Mouse (Mus musculus): Measurements from ENCODE around the gene Xylt1.
A peak's percentile ranks its signal among the peaks of the same experiment; 100 is the strongest.

The Xylt1 gene

DNA sequence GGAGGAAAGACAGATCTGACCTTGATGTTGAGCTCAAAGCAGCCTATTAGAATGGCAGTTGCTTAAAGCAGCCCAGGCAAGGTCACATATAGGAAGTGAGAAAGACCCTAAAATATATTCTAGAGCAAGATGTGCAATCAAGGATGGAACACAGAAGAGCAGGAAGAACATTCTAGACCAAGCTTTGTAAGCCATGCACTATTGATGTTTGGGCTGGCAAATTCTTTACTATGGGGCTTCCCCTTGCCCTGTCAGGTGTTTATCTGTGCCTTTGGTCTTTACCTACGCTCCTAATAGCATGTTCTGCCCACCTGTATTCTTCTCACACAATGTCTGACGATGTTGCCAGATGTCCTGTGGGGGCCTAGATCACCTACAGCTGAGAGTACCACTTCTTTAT, 213.4 kb downstream of the Xylt1 start:
- no peak for DNase-seq (ENCODE audit: extremely low spot score, low read depth, low spot score)

DNA sequence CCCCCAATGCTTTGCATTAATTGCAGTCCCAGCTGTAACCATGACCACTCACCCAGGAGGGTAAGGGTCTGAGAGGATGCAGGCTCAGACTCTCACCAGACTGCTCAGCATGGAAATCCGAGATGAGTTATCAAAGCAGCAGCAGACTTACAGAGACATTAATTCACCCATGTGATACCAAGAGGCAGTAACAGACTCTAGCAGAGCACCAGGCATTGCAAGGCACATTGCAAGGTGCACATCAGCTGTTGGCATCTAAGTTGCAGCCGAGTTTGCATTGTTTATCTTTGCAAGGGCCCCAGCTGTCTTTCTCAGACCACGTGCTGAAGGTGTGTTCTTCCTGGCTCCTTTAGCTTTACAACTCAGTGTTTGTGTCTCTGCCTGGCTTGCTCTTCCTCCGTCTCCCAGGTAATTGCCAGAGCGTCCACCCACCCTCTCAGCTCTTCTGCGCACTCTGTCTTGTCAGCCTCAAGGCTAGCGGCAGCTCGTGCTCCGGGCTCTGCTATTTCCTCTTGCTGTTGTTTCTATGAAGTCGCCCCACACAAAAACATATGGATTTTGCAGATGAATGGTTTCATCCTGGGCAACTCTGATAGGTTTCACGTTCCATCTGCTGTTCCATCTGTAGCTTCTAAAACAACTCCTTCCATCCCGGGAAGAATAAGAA, 214.4 kb downstream of the Xylt1 start:
- no peak for DNase-seq (ENCODE audit: extremely low spot score, low read depth, low spot score)

DNA sequence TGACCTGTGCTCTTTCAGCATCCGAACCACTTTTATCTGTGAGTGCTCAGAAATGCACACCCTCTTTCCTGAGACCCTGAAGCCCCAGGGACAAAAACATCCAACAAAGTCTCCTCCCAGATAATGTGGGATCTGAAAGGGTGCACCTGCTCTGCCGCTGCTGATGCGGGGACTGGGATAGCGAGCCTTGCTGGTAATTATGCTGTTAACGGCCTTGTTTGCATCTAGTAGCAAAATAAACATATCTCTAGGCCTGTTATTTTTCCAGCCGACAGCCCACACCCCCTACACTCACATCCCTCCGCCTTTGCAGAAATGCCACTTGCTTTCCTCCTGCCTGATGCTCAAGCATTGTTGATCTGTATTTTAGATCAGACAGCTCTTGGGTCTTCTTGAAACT, 219.7 kb downstream of the Xylt1 start:
- no peak for DNase-seq (ENCODE audit: extremely low spot score, low read depth, low spot score)

DNA sequence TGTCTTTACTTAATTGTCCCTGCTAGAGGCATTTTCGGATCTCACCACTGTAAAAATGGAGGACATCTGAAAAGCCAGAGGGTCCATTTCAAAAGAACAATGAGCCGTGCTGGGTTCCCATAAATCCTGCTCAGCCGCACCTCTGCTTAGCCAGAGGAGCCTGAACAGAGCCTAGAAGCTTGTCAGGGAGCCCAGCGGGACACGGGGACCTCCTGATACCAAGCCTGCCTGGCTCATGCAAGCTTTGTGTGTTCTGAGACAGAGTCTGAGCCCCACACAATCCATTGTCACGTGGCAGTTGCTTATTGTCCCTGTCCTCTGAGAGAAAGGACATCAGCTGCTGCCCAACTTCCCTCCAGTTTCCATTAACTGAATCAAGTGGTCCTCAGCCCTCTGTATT, 229.7 kb downstream of the Xylt1 start:
- DNase-seq (ENCODE audit: extremely low spot score, low read depth, low spot score) = no peak

DNA sequence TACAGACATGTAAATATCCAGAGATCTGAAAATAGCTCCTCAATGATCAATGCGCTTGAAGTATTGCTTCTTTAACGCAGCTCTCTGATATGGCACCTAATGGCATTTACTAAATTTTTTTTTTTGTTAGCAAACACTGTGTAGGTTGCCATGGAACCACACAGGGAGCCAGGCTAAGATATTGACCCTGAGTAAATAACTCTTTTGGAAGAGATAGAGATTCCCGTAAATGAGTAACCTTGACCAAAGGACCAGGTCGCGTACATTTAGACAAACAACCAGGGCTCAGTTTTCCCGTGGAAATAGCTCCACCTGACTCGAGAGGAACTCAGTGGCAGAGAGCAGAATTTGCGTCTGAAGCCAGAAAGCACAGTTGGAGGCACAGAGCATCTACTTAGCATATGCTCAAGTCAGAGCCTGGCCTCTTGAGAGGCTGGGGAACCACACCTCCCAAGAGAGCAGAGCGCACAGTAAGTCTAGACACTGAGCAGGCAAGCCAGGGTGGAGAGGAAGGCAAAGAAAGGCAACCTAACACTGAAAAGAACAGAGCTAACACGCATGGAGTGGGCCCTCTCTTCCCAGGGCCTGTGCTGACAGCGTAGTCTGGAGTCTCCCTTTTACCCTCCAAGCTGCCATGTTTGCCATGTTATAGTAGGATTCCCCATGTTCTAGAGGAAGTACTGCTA, 232.2 kb downstream of the Xylt1 start:
- no peak for DNase-seq (ENCODE audit: extremely low spot score, low read depth, low spot score)

DNA sequence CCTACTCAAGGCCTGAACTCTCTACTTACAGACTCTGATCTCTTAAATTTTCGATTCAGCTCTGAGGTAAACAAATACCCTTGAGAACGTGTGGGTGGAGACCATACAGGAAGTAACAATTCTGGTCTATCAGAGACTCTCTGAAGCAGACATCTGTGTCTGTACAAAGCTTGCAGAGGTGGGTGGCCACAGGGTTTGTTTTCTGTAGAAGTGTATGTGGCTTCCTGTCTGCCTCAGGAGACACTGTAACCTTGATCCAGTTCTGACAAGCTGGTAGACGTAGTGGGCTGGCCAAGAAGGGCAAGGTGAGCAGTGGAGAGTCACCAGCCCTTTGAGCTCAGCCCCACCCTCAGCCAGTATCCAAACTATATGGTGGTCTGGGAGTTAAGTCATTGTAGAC, 233.0 kb downstream of the Xylt1 start:
- no peak for DNase-seq (ENCODE audit: extremely low spot score, low read depth, low spot score)

DNA sequence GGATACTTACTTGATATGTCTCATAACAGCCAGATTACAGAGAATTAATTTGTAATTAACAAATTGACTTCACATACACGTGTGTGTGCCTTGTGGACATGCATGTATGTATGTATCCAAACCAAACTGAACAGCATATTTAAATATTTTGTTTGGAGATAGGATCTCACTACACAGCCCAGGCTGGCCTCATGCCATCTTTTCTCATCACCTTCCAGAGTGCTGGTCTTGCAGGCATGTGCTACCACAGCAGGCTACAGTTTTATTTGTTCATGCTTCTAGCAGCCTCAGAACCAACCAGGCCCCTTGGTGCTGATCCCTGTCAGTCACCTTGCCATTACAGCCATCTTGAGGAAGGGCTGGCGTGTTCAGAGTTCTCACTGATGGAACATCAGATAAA, 233.6 kb downstream of the Xylt1 start:
- DNase-seq (ENCODE audit: extremely low spot score, low read depth, low spot score) = no peak

DNA sequence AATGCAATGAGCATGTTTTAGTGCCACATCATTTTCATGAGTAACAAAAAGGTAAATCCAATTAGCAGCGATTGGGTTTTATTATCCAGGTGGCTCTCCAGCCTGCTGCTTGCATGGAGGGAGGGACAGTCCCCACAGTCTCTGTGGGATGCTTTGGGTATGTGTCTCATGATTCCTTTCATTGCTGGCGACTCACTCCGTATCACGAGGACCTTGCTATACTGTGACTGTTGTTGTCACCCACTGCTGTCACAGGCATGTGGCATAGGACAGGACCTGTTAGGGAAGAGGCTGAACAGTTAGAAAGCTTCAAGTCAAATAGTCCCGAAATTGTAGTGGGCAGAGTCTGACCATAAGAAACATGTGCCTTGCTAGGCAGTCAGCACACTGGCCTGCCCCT, 234.1 kb downstream of the Xylt1 start:
- DNase-seq (ENCODE audit: extremely low spot score, low read depth, low spot score) = no peak

DNA sequence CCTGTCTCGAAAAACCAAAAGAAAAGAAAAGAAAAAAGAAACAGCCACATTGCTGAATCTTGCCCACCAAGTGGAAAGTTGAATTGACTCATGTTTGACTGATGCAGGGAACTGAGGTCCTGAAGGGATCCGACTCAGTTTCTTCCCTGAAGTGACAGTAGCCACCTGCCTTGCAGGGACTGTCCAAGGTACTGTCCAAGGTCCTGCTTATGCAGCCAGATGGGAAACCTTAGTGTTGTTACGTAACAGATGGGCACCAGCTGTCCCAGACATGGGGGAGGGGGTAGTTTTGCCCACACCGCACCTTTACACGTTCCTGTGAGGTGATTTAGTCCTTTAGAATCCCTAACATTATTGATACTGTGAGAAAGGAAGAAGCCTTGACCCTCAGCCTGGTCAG, 235.5 kb downstream of the Xylt1 start:
- peak; percentile 16 for DNase-seq (ENCODE audit: extremely low spot score, low read depth, low spot score)

DNA sequence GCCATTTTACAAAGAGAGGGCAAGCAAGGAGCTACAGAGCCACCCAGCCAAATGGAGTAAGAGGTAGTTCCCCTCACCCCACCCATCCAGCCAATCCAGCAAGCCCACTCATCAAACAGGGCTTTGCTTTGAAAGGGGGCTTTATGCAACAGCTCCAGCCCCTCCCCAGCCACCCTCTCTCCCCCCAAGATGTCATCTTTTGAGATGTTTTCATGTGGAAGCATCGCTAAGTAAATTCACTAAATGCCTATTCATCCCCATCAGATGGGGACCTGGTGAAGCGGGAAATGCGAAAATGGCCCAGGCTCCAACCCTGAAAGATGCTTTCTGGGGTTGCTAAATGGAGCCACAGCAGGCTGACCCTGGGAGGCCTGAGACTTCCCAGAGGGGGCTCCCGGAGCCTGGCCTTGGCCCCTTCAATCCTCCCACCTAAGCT, 238.0 kb downstream of the Xylt1 start:
- no peak for DNase-seq (ENCODE audit: extremely low spot score, low read depth, low spot score)

DNA sequence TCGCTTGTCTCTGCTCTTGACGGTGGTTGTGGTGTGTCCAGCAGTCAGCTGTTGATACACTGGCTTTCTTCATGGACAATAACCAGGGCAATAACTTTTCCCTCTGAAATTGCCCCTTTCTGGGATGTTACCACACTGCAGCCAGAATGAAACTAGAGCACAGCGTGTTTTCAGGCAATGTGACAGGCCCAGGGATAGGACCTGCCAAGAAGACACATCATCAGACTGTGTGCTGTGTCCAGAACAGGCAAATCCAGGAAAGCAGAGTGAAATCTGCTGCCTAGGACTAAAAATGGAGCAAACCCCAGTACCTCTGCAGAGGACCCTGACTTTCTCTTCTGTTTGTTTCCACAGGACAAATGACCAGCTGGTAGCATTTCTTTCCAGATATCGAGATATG, 240.8 kb downstream of the Xylt1 start:
- no peak for DNase-seq (ENCODE audit: extremely low spot score, low read depth, low spot score)

DNA sequence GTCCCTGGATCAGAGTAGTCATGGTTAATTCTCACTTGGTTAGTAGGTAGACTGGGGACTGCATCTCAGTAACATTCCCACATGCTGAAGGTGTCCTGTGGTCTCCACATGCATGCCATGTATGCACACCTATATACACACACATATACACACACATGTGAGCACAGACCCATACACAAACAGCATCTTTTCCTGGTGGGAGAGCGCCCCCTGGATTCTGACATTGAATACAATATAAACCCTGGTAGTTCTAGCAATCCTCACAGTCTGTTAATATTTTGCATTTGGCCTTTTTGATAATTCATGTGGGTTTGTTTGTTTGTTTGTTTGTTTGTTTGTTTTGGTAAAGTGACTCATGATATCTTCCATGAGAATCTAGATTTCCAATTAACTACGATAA, 242.0 kb downstream of the Xylt1 start:
- no peak for DNase-seq (ENCODE audit: extremely low spot score, low read depth, low spot score)

DNA sequence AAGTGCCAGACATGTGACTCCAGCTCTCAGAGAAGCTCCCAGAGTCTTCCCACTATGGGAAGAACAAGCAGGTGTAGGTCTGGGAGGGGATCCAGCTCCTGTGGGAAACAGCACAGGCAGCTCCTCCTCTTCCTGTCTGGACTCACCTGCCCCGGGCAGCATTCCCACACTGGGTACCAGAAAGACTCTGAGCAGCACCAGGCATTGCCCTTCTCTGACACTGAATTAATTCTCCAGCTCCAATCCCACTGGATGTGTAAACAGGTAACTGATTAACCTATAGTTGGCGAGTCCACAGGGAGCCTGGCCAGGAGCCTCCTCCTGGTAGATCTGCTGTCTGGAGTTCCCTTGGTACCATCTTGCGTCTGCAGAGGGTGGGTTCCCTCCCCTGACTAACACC, 248.0 kb downstream of the Xylt1 start:
- no peak for DNase-seq (ENCODE audit: extremely low spot score, low read depth, low spot score)

DNA sequence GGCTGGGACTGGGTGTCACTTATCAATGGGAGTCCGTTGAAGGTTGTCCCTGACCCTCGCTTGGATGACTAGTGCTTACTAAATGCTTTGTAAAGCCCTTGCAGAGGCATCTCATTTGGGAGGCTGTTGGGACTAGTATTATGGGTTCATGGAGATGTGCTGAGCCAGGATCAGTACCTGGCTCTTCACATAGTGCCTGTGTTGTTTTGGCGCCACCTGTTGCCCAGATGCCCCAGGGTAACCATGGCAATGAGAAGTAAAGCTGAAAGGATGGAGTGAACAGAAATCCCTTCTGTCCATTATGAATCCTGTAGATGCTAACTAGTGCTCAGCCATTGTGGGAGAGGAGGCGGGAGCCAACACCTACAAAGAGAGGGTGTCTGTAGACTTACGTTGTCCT, 249.9 kb downstream of the Xylt1 start:
- DNase-seq (ENCODE audit: extremely low spot score, low read depth, low spot score) = no peak

DNA sequence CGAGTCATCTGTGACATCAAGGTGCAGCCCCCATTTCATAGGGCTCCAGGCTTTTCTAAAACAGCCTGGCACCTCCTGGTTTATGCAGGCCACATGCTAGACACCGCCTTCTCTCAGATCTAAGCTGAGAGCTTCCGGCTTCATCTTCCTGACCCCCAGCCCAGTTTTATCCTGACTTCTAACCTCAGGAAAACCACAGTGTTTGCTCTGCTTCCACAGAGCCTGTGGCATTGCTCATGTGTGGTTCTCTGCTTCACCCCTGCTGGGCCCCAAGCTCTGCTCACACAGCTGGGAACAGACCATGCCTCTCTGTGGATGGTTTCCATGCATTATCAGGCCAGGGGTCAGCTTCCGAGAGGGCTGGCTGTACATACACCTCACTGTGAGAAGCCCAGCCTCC, 254.8 kb downstream of the Xylt1 start:
- no peak for DNase-seq (ENCODE audit: extremely low spot score, low read depth, low spot score)

DNA sequence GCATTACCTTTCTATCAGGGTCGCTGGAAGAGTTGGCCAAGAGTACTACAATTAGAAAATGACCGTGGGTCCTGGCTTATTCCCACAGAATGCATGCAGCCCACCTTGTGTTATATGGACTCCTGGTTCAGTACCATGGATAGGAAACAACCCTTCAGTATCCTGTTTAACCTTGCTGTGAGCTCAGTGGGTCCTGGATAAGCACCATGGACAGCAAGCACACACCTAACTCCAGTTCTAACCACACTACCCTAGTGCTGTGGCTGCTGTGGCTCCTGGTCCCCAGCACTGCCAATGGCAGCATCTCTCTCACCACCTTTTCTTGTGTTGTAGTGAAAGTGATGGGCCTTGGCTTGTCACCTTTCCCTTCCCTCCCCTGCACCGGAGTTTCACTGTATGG, 255.9 kb downstream of the Xylt1 start:
- peak; percentile 39 for DNase-seq (ENCODE audit: extremely low spot score, low read depth, low spot score)

DNA sequence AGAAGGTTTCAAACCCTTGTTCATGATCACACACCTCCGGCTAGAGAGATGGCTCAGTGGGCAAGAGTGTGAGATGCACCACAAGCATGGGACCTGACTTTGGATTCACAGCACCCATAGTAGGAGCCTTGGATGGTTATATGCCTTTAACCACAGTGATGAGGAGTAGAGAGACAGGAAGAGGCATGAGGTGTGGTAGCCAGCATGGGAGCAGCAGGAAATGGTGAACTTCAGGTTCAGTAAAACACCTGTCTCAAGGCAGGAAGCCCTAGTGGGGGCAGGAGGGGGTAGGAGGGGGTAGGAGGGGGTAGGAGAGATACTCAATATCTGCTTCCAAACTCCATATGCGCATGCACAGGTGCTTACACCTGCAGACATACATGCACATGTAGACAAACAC, 257.2 kb downstream of the Xylt1 start:
- no peak for DNase-seq (ENCODE audit: extremely low spot score, low read depth, low spot score)

DNA sequence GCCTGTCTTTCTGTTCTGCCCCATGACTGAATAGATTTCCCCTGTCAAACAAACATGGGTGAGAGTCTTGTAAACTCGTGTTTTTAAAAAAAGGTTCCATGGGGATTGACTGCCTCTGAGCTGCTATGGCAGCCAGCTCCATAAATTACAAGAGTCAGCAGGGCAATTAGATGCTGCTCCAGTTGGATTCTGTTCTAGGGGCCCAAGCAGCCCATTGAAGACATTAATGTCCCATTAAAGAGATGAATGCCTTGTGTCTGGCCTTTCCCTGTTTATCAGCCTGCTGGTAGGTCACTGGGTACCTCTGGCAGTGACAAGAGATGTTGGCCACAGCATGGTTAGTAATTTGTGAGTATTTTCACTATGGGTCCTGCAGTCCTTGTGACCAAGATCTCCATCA, 271.9 kb downstream of the Xylt1 start:
- DNase-seq (ENCODE audit: extremely low spot score, low read depth, low spot score) = no peak

DNA sequence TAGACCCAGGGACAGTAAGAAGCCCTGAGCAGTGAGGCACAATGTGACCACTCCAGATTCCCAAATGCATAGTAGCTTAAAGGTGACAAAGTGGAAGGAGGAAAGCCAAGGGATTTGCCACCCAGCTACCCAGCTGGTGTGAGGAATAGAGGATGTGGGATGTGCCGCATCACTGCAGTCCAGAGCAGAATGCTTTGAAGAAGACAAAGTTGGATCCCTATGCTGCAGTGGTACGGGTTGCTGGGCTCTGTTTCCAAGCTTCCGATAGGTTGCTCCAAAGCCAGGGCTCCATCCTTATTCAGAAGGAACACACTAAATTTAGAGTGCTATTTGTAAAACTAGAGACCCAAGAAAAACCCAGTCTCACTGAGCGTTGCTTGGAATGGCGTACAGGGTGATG, 275.0 kb downstream of the Xylt1 start:
- no peak for DNase-seq (ENCODE audit: extremely low spot score, low read depth, low spot score)

DNA sequence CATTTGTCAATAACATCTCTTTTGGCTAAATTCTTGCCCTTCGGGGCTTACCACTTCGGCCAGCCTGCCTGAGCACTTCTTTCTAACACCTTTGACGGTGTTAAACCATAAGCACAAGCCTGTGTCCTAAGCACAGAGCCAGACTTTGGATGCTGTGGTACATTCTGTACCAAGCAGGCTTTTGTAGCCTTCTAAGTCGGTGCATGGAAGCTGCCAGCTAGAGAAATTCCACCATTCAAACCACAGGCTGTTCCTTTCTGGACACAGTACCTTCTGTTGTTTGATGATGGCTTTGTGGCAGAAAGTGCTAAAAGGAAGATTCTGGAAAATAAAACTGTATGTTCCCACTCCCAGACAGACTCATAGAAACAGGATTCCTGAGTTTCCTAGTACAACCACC, 277.4 kb downstream of the Xylt1 start:
- DNase-seq (ENCODE audit: extremely low spot score, low read depth, low spot score) = no peak

DNA sequence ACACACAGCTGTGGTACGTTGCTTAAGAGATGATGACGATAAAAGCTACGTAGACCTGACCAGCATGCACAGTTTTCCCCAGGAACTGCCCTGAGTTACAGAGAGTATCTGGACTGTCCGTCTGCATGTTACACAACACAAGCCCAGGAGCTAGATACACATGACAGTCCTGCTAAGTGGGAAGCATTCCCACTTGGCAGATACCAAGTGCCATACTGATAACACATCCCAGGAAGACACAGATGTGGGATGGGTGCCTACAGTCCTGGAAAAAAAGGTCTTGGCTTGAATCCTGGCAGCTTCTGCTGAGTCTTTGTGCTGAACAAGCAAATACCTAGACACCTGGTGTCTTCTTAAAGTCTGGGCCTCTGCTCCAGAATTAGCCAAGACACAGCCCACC, 278.0 kb downstream of the Xylt1 start:
- no peak for DNase-seq (ENCODE audit: extremely low spot score, low read depth, low spot score)

DNA sequence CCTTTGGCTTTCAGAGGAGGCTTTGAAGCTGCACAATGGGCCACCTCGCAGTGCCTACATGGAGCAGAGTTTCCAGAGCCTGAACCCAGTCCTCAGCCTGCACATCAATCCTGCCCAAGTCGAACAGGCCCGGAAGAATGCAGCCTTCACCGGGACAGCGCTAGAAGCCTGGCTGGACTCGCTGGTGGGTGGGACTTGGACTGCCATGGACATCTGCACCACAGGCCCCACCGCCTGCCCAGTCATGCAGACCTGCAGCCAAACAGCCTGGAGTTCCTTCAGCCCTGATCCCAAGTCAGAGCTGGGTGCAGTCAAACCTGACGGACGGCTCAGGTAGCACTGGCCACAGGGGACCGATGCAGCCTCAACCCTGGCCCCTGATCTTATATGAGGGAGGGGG, 286.5 kb downstream of the Xylt1 start:
- DNase-seq (ENCODE audit: extremely low spot score, low read depth, low spot score) = no peak

DNA sequence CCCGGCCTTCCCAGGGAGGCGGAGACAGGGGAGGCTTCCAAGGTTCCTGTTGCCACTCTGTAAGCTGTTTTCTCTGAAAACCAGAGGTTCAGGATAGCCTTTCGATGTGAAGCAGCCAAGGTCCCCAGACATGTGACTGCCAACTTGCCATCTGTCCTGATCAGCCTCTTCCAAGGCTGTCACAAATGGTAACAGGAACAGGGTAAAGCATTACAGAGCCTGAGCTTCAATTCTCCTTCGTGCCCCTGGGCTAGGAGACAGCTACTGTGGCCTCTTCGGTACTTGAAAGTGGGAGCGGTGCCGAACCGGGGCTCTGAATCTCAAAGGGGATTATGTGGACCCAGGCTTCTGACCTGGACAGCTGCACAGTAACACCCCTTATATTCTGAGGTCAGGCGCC, 287.4 kb downstream of the Xylt1 start:
- no peak for DNase-seq (ENCODE audit: extremely low spot score, low read depth, low spot score)

Measured in hindlimb bud, embryonic 11.5 days (tissue).